Mouse (Mus musculus): ENCODE data around the gene Gm44973. TPM values are rescaled to one million over a fixed set of nuclear protein-coding genes. Genes with fewer than 3 reads are reported as not detected.

Gm44973 gene
- polyA plus RNA-seq (2012; rRNA removed), result 0.35 TPM in 1 of 2 replicates, not detected in the other

DNA sequence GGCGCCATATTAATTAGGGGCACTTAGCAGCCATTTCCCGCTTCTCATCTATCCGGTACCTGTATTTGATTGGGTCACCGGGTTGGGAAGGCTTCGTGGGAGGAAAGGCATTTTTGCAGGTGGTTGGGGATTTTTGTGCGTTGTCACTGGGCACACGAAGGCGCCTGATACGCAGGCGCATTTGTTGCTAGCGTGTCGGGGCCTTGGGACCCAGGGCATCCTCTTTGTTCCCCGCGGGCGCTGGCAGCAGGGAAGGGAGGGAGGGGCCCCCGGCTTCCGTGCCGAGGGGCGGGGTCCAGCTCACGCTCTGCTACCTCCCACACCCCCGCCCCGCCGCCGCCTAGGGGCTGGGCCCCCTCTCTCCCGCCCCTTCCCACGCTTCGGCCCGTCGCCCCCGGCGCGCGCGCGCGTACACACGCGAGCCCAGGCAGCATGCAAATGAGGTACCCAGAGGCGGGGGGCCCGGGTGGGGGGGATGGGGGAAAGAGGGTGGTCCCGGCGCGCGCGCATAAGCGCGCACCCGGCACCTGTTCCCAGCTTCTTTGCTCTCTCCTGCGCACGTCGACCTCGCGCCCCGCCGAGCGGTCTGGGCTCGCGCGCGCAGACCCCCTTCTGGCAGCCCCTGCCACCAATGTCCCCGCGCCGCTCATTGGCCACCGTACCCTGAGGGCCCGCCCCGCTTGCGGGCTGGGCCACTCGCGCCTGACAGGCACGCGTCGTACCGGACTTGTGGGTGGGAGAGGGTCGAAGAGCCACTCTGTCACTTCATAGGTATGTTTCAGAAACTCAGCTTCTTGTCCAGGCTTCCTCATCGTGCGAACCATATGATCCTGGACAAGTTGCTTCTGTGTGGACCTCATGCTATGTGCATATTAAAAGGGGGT is at the start of gene Gm44973:
TSS of gene Gm44973 (plus strand) at position 379 of the 884 bp plus-strand sequence.

DNA sequence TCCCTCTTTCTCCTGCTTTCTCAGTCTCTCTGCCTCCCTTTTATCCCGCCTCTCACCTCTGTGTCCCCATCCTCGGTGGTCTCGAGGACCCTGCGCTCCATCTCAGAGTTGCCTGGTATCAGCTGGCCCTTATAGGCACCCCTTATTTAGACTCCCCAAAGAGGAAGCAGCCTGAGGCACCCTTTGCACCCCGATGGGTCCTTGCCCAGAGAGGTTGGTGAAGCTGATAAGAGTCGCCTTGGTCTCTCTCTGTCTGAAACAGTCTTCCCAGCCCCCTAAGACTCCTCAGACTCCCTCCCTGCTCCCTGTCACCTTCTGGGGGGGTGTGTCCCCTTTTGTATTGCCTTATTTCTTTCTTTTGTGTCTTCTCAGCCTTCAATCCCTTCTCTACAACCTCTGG is 44.2 kb upstream of the Gm44973 start, which contains the start of gene Sbk3:
TSS of gene Sbk3 (minus strand) at position 101 of the 400 bp plus-strand sequence.

DNA sequence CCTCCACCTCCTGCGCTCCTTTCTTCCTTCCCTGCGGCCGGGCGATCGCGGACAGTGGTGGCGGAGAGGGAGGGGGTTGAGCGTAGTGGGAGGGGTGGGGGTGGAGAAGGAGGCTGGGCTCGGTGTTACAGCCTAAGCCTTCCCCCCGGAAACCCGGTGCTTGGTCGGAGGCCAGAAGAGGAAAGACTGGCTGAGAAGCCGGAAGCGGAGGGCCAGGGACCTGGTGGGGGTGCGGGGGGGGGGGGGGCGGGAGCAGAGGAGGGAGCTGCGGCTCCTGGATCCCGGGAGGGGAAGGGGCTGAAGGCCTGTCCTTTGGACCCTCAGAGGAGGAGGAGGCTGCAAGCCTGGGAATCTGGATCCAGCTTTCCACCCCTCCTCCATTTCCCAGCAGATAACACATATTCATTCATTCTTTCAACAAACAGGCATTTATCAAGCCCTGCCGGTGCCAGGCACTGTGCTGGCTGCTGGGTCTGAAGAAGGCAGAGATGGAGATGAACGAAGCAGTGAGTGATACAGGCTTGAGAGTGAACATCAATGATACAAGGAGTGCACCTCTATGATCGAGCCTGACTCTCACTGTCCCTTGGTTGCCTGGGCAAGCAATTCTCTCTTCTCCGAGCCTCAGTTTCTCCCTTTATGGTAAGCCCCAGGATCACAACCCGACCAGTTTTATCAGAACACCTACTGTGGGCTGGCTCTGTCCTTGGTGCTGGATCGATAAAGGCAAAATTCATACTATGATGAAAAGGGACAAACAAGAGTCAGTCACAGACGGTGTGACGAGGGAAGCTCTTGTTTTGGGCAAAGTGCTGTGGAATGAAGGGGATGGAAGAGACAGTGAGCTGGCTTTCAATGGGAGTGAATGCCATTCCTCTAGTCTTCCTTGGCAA is 19.0 kb upstream of the Gm44973 start, which contains the start of gene Zfp579:
TSS of gene Zfp579 (minus strand) at position 156 of the 893 bp plus-strand sequence.

DNA sequence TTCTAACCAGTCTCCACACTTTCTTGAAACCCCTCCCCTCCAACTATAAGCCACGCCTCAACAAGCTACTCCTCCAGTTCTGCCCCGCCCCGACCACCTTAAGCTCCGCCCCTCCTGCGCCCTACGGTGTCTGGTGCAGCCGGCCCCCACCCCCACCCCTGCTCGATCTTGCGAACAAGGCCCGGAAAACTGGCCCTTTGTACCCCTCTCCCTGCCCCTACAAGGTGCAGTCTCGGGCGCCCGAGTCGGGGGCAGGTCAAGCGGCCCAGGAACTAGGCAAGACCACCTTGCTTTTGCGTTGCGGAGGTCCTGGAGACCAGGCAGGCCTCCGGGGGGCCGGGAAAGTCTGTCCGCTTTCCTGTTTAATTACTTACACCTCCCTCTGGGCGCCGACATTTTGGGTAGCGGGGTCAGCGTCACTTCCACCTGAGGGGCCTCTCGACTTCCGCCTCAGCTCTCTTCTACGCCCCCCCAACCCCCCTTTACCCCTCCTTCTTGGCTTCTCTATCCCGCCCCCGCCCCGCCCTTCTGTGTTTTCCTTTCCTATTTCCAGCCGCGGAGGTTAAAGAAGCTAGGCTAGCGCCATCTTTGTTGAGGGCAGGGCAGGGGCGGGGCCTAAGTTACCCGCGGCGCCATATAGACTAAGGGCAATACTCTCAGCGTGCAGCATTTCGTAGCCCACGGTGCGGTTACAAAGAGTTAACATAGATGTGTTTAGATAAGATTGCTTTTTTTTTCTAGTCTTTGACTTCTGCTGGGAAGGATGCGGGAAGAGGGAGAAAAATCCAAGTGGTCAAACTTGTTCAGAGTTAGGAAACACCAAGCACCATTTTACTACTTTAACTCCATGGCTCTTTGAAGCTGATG is 812 bp upstream of the Gm44973 start, which contains the start of the genes Zfp524 and Fiz1:
TSS of gene Zfp524 (plus strand) at position 165 of the 867 bp plus-strand sequence.
TSS of gene Fiz1 (minus strand) at position 447 of the 867 bp plus-strand sequence.

DNA sequence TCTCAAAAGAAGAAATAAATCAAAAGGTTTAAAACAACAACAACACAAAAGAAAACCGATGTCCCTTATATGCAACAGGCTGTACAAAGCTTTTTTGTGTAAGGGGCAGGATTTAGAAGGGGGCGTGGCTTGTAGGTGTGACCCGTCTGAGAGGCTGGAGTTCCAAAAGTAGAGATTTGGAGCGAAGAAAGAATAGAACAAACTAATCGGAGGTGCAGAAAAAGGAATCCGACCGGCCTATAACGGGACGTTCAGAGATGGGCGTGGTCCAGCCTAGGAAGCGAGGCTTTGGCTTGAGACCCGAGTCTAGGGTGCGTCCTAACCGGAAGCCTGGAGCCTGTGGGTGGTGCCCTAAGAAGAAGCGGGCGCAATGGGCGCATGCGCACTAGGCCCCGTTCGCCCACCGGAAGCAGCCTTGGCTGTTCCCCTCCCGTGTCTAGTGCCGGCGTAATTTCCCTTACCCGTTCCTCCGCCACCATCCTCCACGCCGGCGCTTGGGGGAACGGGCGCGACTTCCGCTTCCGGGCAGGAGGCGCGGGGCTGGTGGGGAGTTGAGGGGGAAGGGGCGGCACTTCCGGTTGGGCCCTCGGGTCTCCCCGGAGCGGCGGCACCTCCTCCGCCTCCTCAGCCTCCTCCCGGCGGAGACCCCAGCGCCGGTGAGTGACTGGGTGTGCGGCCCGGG is 4.8 kb downstream of the Gm44973 start, which contains the start of the genes Zfp865 and Ccdc106:
TSS of gene Zfp865 (plus strand) at position 377 of the 682 bp plus-strand sequence.
TSS of gene Ccdc106 (plus strand) at position 554 of the 682 bp plus-strand sequence.

DNA sequence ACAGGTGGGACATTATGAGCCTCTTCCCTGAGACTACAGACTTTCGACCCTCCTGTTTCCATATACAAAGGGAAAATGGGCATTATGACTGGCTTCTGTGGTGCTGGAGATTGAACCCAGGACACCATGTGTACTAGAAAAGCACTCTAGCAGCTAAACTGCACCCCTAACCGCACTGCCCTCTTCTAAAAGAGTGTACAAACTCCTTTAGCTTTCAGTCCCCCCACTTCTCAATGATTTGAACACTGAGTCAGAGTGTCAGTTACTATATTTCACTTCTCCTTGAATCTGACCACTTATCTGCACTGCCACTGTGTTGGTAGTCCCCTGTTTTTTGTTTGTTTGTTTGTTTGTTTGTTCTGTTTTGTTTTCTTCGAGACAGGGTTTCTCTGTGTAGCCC is 18.5 kb downstream of the Gm44973 start, which contains the start of gene 4632433K11Rik:
TSS of gene 4632433K11Rik (plus strand) at position 301 of the 400 bp plus-strand sequence.

DNA sequence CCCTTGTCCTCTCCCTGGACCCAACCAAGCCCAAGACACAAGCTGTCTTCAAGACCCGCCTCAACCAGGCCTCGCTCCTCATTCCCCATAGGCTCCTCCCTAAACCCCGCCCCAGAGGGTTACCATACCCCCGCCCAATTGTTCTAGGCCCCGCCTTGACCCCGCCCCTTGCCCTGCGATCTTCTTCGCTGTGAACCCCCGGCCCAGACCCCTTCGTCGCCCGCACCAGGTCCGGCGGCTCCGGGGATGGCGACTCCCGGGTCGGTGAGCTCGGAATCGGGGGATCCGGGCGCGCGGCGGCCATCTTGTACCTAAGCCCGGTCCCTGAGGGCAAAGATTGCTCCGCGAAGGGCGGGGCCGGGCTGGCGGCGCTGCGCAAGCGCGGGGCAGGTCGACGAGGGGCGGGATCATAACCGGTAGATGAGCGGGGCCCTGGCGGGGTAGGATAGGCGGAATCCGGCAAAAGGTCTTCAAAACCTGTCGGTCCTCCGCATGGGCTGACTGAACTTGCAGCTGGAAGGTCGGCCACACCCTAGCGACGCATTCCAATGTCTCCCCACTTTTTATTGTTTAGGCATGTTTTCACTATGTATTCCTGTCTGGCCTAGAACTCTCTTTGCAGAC is 22.9 kb downstream of the Gm44973 start, which contains the start of gene Zfp784:
TSS of gene Zfp784 (minus strand) at position 338 of the 624 bp plus-strand sequence.

DNA sequence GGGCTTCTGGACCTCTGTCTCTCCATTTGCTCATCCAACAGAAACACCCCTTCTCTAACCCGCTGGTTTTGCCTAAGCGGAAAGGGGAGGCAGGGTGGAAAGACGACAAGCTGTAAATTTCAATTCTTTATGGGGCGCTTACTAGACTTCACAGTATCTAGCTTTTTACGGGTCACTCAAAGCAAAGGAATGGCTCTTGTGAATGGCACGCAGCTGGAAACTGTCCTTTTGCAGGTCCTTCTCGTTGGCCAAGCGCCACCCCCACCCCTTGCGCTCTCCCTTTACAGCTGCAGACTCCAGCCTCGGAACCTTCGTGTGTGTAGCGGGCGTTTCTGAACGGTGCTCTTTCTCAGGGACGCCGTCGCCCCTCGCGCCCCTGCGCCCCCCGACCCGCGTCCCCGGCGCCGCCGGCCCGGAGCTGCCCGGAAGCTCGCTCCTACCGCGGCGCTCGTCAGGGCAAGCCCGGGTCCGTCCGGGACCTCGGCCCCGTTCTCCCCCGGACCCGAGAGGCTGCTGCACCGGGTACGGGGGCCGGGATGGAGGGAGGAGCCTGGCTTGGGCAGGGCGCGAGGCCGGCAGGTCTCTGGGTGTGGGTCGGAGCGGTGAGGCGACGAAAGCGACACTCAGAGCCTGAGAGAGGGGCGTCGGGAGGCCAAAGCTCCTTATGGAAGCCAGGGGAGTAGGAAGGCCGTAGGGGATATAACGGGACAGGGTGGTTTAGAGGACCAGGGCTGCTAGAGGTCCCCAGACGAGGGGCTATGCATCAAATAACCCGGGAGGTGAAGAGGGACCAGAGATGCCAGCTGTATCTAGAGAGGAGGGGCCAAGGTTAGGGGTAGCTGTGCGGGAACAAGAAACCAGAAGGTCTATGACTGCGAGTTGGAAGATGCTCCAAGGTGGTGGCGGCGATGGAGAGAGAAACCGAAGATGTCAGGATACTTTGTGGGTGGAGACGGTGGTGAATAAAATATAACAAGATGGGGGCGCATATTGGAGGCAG is 36.2 kb downstream of the Gm44973 start, which contains the start of gene Zfp580:
TSS of gene Zfp580 (plus strand) at position 346 of the 1,000 bp plus-strand sequence.

DNA sequence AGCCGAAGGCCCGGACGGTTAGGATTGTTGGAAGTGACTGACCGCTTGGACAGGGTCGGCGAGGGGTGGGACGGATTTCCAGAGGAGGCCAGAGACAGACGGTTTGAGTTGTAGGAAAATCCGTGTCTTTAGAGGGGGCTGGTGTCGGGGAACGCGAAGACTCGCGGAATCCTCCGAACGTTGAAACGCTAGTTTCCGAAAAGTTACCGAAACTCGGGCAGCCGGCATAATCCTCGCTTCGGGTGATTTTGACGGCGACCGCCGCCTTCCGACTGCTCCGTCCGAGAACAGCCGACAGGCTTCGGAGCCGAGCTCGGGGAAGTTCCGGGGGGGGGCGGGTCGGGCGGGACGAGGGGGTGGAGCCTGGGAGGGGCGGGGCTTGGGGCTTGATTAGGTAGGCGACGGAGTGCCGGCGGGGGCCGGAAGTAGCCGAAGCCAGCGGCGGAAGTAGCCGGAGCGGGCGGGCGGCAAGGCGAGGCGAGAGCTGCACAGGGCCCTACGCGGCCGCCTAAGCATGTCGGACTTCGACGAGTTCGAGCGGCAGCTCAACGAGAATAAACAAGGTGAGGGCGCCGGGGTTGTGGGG is 46.6 kb downstream of the Gm44973 start, which contains the start of gene U2af2:
TSS of gene U2af2 (plus strand) at position 370 of the 586 bp plus-strand sequence.

DNA sequence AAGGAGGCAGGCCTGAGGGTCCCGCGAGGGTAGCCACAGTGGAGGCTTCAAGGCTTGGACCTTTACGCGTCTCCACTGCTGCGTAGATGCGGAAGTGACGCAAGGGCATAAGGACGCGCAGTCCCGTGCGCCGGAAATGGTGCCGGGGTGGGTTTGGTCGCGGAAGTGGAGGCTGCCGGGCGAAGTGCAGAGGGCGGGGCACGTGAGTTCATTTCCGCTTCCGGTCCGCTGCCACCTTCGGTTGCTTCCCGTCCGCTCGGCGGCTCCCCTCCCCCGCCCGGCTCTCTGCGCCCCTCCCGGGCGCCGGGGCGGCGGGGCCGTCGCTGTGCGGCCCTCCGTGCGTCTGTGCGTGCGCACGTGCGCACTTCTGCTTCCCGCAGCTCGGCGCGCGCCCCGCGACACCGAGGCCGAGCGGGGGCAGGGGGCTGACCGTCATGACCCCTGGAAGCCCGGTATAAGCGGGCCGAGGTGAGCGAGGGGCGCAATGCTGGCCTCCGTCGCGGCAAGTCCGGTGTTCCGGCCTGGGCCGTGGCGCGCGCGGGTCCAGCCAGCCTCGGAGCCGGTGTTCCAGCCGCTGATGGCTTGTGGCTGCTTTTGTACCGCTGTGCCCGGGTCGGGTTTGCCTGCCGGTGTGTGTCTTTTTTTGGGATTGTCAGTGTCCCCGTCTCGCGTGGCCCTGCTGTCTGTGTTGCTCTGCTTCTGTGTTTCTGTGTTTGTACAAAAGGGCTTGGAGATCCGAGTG is 64.9 kb downstream of the Gm44973 start, which contains the start of gene Epn1:
TSS of gene Epn1 (plus strand) at position 226 of the 742 bp plus-strand sequence.

Other genes with a start within 250 kb of the Gm44973 start
- gene Fam71e2, start 244.2 kb upstream of the Gm44973 start, polyA plus RNA-seq (2012; rRNA removed), result not detected in 2 replicates
- gene Il11, start 232.6 kb upstream of the Gm44973 start, polyA plus RNA-seq (2012; rRNA removed), result 0.90 and 1.0 TPM in 2 replicates
- gene Tmem190, start 232.6 kb upstream of the Gm44973 start, polyA plus RNA-seq (2012; rRNA removed), result not detected in 2 replicates
- 227 and 263 TPM in 2 replicates for gene Tmem238, start 225.8 kb upstream of the Gm44973 start, polyA plus RNA-seq (2012; rRNA removed)
- 405 and 513 TPM in 2 replicates for gene Rpl28, start 222.6 kb upstream of the Gm44973 start, polyA plus RNA-seq (2012; rRNA removed)
- gene Ube2s, start 202.9 kb upstream of the Gm44973 start, polyA plus RNA-seq (2012; rRNA removed), result 143 and 257 TPM in 2 replicates
- gene Shisa7, start 170.8 kb upstream of the Gm44973 start, polyA plus RNA-seq (2012; rRNA removed), result 2.0 and 2.8 TPM in 2 replicates
- 40.8 and 52.6 TPM in 2 replicates for gene Isoc2b, start 145.2 kb upstream of the Gm44973 start, polyA plus RNA-seq (2012; rRNA removed)
- gene Isoc2a, start 138.3 kb upstream of the Gm44973 start, polyA plus RNA-seq (2012; rRNA removed), result 18.6 and 21.4 TPM in 2 replicates
- gene Gm36210, start 109.0 kb upstream of the Gm44973 start, polyA plus RNA-seq (2012; rRNA removed), result 0.08 TPM in 1 of 2 replicates, not detected in the other
- 31.6 and 31.7 TPM in 2 replicates for gene Zfp628, start 100.3 kb upstream of the Gm44973 start, polyA plus RNA-seq (2012; rRNA removed)
- gene Nat14, start 93.5 kb upstream of the Gm44973 start, polyA plus RNA-seq (2012; rRNA removed), result 16.0 and 18.1 TPM in 2 replicates
- 12.0 and 12.4 TPM in 2 replicates for gene Ssc5d, start 89.7 kb upstream of the Gm44973 start, polyA plus RNA-seq (2012; rRNA removed)
- gene Sbk2, start 51.1 kb upstream of the Gm44973 start, polyA plus RNA-seq (2012; rRNA removed), result 0.09 and 0.30 TPM in 2 replicates
- gene Sbk3, start 44.3 kb upstream of the Gm44973 start, polyA plus RNA-seq (2012; rRNA removed), result 0.28 TPM in 1 of 2 replicates, not detected in the other
- gene Zfp579, start 19.3 kb upstream of the Gm44973 start, polyA plus RNA-seq (2012; rRNA removed), result 60.1 and 63.9 TPM in 2 replicates
- gene Zfp524, start 1.1 kb upstream of the Gm44973 start, polyA plus RNA-seq (2012; rRNA removed), result 58.6 and 61.0 TPM in 2 replicates
- gene Fiz1, start 799 bp upstream of the Gm44973 start, polyA plus RNA-seq (2012; rRNA removed), result 35.6 and 36.3 TPM in 2 replicates
- 37.3 and 43.2 TPM in 2 replicates for gene Zfp865, start 4.9 kb downstream of the Gm44973 start, polyA plus RNA-seq (2012; rRNA removed)
- 3.0 and 3.6 TPM in 2 replicates for gene Ccdc106, start 5.1 kb downstream of the Gm44973 start, polyA plus RNA-seq (2012; rRNA removed)
- not detected in 2 replicates for gene 4632433K11Rik, start 18.6 kb downstream of the Gm44973 start, polyA plus RNA-seq (2012; rRNA removed)
- 6.4 and 8.7 TPM in 2 replicates for gene Zfp784, start 22.9 kb downstream of the Gm44973 start, polyA plus RNA-seq (2012; rRNA removed)
- gene Zfp580, start 36.0 kb downstream of the Gm44973 start, polyA plus RNA-seq (2012; rRNA removed), result 15.7 and 17.3 TPM in 2 replicates
- 136 and 150 TPM in 2 replicates for gene U2af2, start 46.6 kb downstream of the Gm44973 start, polyA plus RNA-seq (2012; rRNA removed)
- gene Epn1, start 64.7 kb downstream of the Gm44973 start, polyA plus RNA-seq (2012; rRNA removed), result 351 and 358 TPM in 2 replicates
- gene Rfpl4, start 101.5 kb downstream of the Gm44973 start, polyA plus RNA-seq (2012; rRNA removed), result not detected in 2 replicates
- gene Rasl2-9, start 110.5 kb downstream of the Gm44973 start, polyA plus RNA-seq (2012; rRNA removed), result 0.22 and 0.27 TPM in 2 replicates
- not detected in 2 replicates for gene Vmn1r55, start 134.2 kb downstream of the Gm44973 start, polyA plus RNA-seq (2012; rRNA removed)
- gene Vmn1r56, start 181.3 kb downstream of the Gm44973 start, polyA plus RNA-seq (2012; rRNA removed), result not detected in 2 replicates
- gene Vmn1r57, start 203.0 kb downstream of the Gm44973 start, polyA plus RNA-seq (2012; rRNA removed), result not detected in 2 replicates